Mouse (Mus musculus) myocyte (in vitro differentiated cells): ENCODE results near the gene Anxa11. TPM values are rescaled to one million over a fixed set of nuclear protein-coding genes. Genes with fewer than 3 reads are reported as not detected.
A peak's percentile ranks its signal among the peaks of the same experiment; 100 is the strongest.
"Not testable (repeated sequence)": the region's sequence is repeated elsewhere in the genome, so short reads cannot be mapped to it uniquely, and the experiment has no call there.

ENCODE experiments used
- H3K27me3 ChIP-seq: one replicate; pipeline ENCODE4 v1.6.1; 2011; ENCODE audit not compliant: control insufficient read depth, insufficient read depth, insufficient read length
- H3K36me3 ChIP-seq: one replicate; pipeline ENCODE4 v1.6.1; 2011; ENCODE audit not compliant: control insufficient read depth, insufficient read depth
- H3K4me2 ChIP-seq: one replicate; pipeline ENCODE4 v1.6.1; 2011; ENCODE audit warnings: low read depth, control low read depth
- H3K4me3 ChIP-seq: one replicate; pipeline ENCODE4 v1.5.1; 2011; ENCODE audit warnings: mild to moderate bottlenecking, control low read depth, moderate library complexity
- H3K79me2 ChIP-seq: one replicate; pipeline ENCODE4 v1.6.1; 2011; ENCODE audit not compliant: control insufficient read depth, insufficient read depth
- H3ac ChIP-seq: one replicate; pipeline ENCODE4 v1.6.1; 2011; ENCODE audit not compliant: control insufficient read depth, insufficient read length
- CEBPB ChIP-seq: IDR thresholded peaks from 2 replicates; pipeline ENCODE4 v1.6.1; 2011; ENCODE audit warnings: mild to moderate bottlenecking, moderate library complexity; ENCODE audit not compliant: poor library complexity, insufficient read depth, severe bottlenecking
- E2F4 ChIP-seq: IDR thresholded peaks from one replicate; pipeline ENCODE4 v1.6.1; 2011; ENCODE audit warnings: mild to moderate bottlenecking, control low read depth, moderate library complexity; ENCODE audit not compliant: insufficient read depth
- MAX ChIP-seq: IDR thresholded peaks from one replicate; pipeline ENCODE4 v1.6.1; 2011; ENCODE audit warnings: low read depth, mild to moderate bottlenecking, control low read depth
- MYOD1 ChIP-seq, 3 experiments: IDR thresholded peaks; one replicate each; pipeline ENCODE4 v1.6.1; 2011; ENCODE audit warnings: control low read depth in 2 of 3, low read depth in 2 of 3, mild to moderate bottlenecking in 2 of 3, moderate library complexity in 1 of 3; ENCODE audit not compliant: insufficient read length in 2 of 3, control insufficient read depth in 1 of 3
- MYOG ChIP-seq, 3 experiments: IDR thresholded peaks; one replicate each; pipeline ENCODE4 v1.6.1; 2011; ENCODE audit warnings: control low read depth in 2 of 3, low read depth in 2 of 3, mild to moderate bottlenecking in 2 of 3; ENCODE audit not compliant: insufficient read length in 2 of 3, control insufficient read depth in 1 of 3, insufficient read depth in 1 of 3
- POLR2A ChIP-seq: IDR thresholded peaks from one replicate; pipeline ENCODE4 v1.6.1; 2011; ENCODE audit warnings: low read depth, mild to moderate bottlenecking, control low read depth, moderate library complexity; ENCODE audit not compliant: insufficient read length
- POLR2AphosphoS2 ChIP-seq: IDR thresholded peaks from one replicate; pipeline ENCODE4 v1.6.1; 2011; ENCODE audit warnings: low read depth, control low read depth; ENCODE audit not compliant: insufficient read length
- REST ChIP-seq: IDR thresholded peaks from one replicate; pipeline ENCODE4 v1.6.1; 2011; ENCODE audit warnings: mild to moderate bottlenecking, control low read depth, moderate library complexity; ENCODE audit not compliant: insufficient read depth, insufficient read length
- SRF ChIP-seq: IDR thresholded peaks from one replicate; pipeline ENCODE4 v1.6.1; 2011; ENCODE audit warnings: low read depth; ENCODE audit not compliant: control insufficient read depth, insufficient read length
- TCF12 ChIP-seq: IDR thresholded peaks from one replicate; pipeline ENCODE4 v1.6.1; 2011; ENCODE audit warnings: mild to moderate bottlenecking, control low read depth; ENCODE audit not compliant: poor library complexity, insufficient read depth, severe bottlenecking
- TCF3 ChIP-seq: IDR thresholded peaks from one replicate; pipeline ENCODE4 v1.6.1; 2011; ENCODE audit warnings: low read depth, control low read depth; ENCODE audit not compliant: insufficient read length
- USF1 ChIP-seq: IDR thresholded peaks from one replicate; pipeline ENCODE4 v1.6.1; 2011; ENCODE audit warnings: low read depth, mild to moderate bottlenecking, control low read depth, moderate library complexity
- polyA plus RNA-seq: library from polyadenylated mRNA; unstranded; fragments of >200 nt; fragmentation: generic; extraction: Trizol; gene quantifications from one replicate; pipeline ENCODE4 v1.2.1, GENCODE M21; 2012; ENCODE audit warnings: missing spikeins

The Anxa11 gene
- polyA plus RNA-seq, 1 experiment: 140 TPM

DNA sequence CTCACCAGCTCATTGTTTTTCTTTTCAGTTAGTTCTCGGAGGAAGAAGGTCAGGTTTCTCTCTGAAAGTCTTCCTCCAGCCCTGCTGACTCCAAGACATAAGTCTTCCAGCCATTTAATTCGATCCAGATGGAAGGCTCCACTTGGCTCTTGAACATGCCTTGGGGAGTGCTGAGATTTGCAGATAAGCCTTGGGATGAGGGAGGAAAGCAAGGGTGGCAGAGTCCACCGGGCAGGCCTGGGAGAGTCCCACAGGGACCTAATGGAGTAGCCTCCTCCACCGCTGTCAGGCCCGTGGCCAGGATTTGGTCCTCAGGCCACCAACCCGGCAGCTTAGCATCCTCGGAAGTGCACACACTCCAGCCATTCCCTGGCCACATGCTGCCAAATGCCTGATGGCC lies 45.3 kb upstream of the Anxa11 start:
- Histone ChIP-seq H3K36me3 (no peaks in the 10 kb centered on the region), H3K79me2 (no peaks in the 10 kb centered on the region), H3K4me2 (no peak overlapping the region), H3K27me3 (no peaks in the 10 kb centered on the region), H3K4me3 (no peak overlapping the region), H3ac (no peak overlapping the region)
- TF ChIP-seq POLR2AphosphoS2: no peak
- no peak for TF ChIP-seq CEBPB

DNA sequence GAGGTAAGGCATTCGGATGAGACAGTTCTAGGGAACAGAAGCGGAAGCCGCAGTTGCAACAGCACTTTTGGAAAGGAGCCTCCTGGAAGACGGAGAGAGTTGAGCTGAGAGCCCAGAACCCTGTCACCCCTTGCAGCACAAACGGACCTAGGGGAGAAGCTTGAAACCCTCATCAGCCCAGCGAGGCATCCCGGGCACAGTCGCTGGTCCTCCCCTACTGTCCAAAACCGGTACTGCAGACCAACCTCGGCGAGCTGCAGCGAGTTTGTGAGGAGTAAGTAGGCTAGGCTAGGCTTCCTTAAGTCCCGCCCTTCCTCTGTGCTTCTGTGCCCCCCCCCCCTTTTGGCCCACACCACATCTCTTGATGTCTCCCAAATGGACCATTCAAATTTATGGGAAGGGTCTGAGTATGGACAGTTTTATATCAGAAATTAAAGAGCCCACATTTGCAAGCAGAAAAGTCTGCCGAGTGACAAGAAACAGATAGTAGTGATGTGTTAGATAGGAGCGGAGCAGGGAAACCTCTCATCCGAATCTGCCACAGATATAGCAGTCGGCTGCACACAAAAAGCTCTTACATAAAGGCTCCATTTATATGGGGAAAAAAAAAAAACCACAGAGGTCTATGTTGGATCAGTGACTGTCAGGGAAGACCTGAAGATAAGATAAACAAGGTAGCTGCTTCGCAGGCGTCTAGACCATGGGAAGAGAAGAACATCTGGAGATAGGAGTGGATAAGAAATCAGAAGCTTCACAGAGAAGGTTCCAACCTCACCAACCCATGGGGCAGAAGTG lies 41.6 kb upstream of the Anxa11 start:
- TF ChIP-seq MYOD1 (IDR thresholded peaks at IDR 0.05; ENCODE audit: control insufficient read depth in 1 of 3, insufficient read length in 2 of 3, low read depth in 2 of 3) (no peak), SRF (peak; percentile 19)
- no peaks in the 10 kb centered on the region for H3K79me2 ChIP-seq
- H3ac ChIP-seq: no peak overlapping the region
- no peaks in the 10 kb centered on the region for H3K36me3 ChIP-seq
- H3K27me3 ChIP-seq: no peaks in the 10 kb centered on the region
- no peak overlapping the region for H3K4me3 ChIP-seq
- no peak overlapping the region for H3K4me2 ChIP-seq

DNA sequence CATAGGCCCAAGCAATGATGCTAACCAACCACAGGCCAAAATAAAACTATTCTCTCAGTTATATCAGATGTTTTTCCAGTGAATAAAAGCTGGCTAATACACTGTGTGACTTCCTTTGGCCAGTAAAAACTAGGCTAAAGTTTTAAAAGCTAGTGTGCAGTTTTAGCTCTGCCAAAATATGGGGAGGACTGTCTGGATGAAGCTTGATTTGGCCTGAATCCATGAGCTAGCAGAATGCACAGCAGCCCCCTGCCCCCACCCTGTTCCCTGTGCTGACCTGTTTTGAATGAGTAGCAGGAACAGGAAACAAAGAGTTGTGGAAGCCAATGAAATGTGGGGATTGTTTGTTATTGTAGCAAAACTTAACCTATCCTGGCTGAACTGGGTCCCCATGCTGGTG lies 39.4 kb upstream of the Anxa11 start:
- Histone ChIP-seq H3K79me2 (no peaks in the 10 kb centered on the region), H3K27me3 (no peaks in the 10 kb centered on the region), H3ac (no peak overlapping the region), H3K4me2 (no peak overlapping the region), H3K36me3 (no peaks in the 10 kb centered on the region), H3K4me3 (no peak overlapping the region)
- TF ChIP-seq SRF: no peak
- no peak for TF ChIP-seq MYOG (IDR thresholded peaks at IDR 0.05; ENCODE audit: control insufficient read depth in 1 of 3, insufficient read depth in 1 of 3, insufficient read length in 2 of 3, low read depth in 2 of 3)
- no peak for TF ChIP-seq MYOD1 (IDR thresholded peaks at IDR 0.05; ENCODE audit: control insufficient read depth in 1 of 3, insufficient read length in 2 of 3, low read depth in 2 of 3)
- no peak for TF ChIP-seq USF1
- no peak for TF ChIP-seq POLR2AphosphoS2
- no peak for TF ChIP-seq TCF3
- TF ChIP-seq MAX: no peak
- TF ChIP-seq POLR2A: no peak
- no peak for TF ChIP-seq TCF12
- TF ChIP-seq REST: no peak
- no peak for TF ChIP-seq CEBPB
- no peak for TF ChIP-seq E2F4

- Histone ChIP-seq H3K4me3 (no peak overlapping the region), H3K36me3 (no peaks in the 10 kb centered on the region), H3ac (no peak overlapping the region), H3K27me3 (no peaks in the 10 kb centered on the region), H3K4me2 (no peak overlapping the region), H3K79me2 (no peaks in the 10 kb centered on the region)
- TF ChIP-seq MYOG (IDR thresholded peaks at IDR 0.05; ENCODE audit: control insufficient read depth in 1 of 3, insufficient read depth in 1 of 3, insufficient read length in 2 of 3, low read depth in 2 of 3): peak in 1 of 3 experiments; percentile 26
- no peak for TF ChIP-seq REST
Observed at GRCm38 (mm10) chr14:25803246-25803809, 38.6 kb upstream of the Anxa11 start.

DNA sequence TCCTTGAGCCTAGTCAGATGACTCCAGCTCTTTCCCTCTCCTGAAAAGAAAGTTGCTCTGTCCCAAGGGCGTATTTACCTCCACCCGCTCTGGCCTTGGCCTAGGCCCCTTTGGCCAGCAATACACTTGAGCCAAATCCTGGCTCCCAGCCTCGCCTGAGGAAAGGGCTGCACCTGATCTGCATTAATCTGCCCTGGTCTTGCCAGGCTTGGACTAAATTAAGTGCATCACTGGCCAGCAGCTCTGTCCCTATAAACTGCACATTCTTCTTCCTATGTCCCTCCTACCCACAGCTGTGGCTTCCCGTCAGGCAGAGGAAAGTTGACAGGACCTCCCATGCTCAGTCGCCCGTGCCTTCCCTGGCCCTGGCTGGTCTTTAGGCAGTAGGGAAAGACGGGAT lies 36.1 kb upstream of the Anxa11 start:
- peak in 1 of 3 experiments; percentile 27 for TF ChIP-seq MYOG (IDR thresholded peaks at IDR 0.05; ENCODE audit: control insufficient read depth in 1 of 3, insufficient read depth in 1 of 3, insufficient read length in 2 of 3, low read depth in 2 of 3)
- TF ChIP-seq MYOD1 (IDR thresholded peaks at IDR 0.05; ENCODE audit: control insufficient read depth in 1 of 3, insufficient read length in 2 of 3, low read depth in 2 of 3): peak in 2 of 3 experiments; percentile 83 to 91
- no peak for TF ChIP-seq USF1
- no peak for TF ChIP-seq POLR2A
- Histone ChIP-seq H3K4me3 (no peak overlapping the region), H3K27me3 (no peaks in the 10 kb centered on the region), H3K36me3 (no peaks in the 10 kb centered on the region), H3K4me2 (no peak overlapping the region), H3ac (no peak overlapping the region), H3K79me2 (no peaks in the 10 kb centered on the region)

DNA sequence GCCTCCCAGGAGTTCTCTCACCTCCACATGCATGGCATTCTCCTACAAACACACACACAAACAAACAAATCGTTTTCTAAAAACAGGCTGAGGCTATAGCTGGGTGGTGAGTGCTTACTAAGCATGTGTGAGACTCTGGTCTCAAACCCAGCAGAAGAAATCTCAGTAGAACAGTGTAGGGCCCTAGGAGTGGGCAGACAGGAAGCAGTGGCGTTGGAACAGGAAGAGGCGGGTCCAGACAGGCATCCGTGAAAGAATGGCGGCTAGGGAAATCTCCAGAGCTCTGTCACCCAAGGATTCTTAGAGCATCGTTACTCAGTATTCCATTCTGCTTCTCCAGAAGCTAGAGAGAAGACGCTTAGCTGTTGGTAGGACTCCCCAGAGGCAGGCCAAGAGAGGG lies 35.4 kb upstream of the Anxa11 start:
- H3K4me2 ChIP-seq: no peak overlapping the region
- no peak for TF ChIP-seq MAX
- no peak for TF ChIP-seq MYOD1 (IDR thresholded peaks at IDR 0.05; ENCODE audit: control insufficient read depth in 1 of 3, insufficient read length in 2 of 3, low read depth in 2 of 3)
- no peak for TF ChIP-seq E2F4
- TF ChIP-seq TCF12: no peak
- no peak for TF ChIP-seq POLR2A
- TF ChIP-seq REST: no peak
- TF ChIP-seq CEBPB: no peak
- no peak for TF ChIP-seq SRF
- TF ChIP-seq MYOG (IDR thresholded peaks at IDR 0.05; ENCODE audit: control insufficient read depth in 1 of 3, insufficient read depth in 1 of 3, insufficient read length in 2 of 3, low read depth in 2 of 3): no peak
- TF ChIP-seq POLR2AphosphoS2: no peak
- TF ChIP-seq TCF3: no peak
- TF ChIP-seq USF1: no peak
- no peaks in the 10 kb centered on the region for H3K27me3 ChIP-seq
- no peaks in the 10 kb centered on the region for H3K79me2 ChIP-seq
- H3ac ChIP-seq: no peak overlapping the region
- no peaks in the 10 kb centered on the region for H3K36me3 ChIP-seq
- H3K4me3 ChIP-seq: no peak overlapping the region

DNA sequence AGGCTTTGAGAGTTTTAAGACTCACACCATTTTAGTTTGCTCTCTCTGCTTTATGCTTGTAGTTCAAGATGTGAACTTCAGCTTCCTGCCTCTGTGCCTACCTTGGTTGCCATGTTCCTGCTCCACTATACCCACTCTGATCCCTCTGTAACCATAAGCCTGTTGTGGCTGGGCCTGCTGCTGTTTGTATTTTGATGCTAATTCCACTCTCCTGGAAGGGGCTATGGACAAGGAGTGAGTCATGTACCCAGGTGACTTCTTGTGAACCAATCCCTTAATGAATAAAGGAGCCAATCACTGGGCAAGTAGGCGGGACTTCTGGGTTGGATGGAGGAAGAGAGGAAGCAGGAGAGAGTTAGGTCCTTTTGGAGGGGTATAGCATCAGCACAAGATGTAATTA lies 30.9 kb upstream of the Anxa11 start:
- not testable (repeated sequence) for H3K36me3 ChIP-seq, H3K79me2 ChIP-seq, H3ac ChIP-seq, H3K27me3 ChIP-seq, H3K4me2 ChIP-seq, H3K4me3 ChIP-seq
